Mouse (Mus musculus) cerebellum, adult 11-12 months (tissue): ENCODE data around the gene Ilkap.

Source experiments
- DNase-seq: peaks from one replicate; pipeline ENCODE4 v3.0.0; 2022

The Ilkap gene

DNA sequence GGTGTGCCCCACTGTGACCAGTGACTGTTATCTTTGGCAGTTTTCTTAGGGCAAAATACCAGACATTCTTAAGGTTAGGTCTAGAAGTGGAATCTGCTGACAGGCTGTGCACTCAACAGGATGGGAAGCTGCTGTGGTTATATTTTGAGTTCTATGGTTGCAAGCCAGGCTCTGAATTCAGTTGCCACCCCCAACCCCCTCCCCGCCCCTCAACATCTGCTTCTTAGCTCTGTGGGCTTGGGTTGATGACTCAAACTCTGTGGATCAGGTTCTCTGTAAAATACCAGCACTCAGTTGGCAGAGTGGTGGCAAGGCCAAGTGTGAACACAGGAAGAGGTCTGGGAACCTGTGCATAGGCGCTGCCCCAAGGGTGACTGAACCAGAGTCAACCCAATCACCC lies 46.3 kb downstream of the Ilkap start:
- no peak for DNase-seq

DNA sequence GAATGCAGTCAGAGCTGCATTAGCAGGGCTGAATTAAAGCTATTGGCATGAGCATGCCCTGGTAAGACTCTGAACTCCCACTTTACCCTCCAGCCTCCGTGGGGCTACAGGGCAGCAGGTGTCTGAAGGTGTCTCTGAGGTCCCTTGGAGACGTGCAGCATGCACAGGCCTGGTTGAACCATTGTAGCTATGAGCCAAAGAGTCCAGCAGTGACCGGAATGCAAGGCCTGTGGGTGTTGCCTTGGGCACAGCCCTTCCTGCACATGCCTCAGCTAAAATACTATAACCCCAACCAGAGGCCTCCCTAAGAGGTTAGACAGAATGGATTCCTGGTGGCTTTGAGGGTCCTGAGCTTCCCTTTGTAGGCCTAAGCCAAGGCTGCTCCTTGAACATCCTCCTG lies 47.4 kb downstream of the Ilkap start:
- DNase-seq = no peak

GRCm38 (mm10) chr1:91350841-91351240 lies 47.8 kb downstream of the Ilkap start, which contains the start of gene Klhl30:
Gene Klhl30 (plus strand): TSS chr1:91351016.
- DNase-seq = no peak

DNA sequence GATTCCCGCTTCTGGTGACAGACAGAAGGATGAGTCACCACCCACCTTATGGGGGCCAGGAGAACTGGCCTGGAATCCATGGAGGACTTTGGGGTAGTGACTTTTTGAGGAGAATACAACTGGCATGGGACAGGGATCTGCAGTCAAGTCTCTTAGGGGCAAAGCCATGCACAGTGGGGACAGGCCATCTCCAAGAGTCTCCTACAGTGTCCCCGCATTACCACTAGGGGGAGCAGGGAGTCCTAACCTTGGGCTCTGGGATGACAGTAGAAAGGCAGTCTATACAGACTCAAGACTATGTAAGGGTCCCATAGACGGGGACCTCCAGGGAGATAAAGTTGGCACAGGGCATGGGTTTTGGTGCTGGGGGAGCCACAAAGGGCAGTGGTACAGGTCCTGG lies 51.7 kb downstream of the Ilkap start:
- peak; percentile 36 for DNase-seq

DNA sequence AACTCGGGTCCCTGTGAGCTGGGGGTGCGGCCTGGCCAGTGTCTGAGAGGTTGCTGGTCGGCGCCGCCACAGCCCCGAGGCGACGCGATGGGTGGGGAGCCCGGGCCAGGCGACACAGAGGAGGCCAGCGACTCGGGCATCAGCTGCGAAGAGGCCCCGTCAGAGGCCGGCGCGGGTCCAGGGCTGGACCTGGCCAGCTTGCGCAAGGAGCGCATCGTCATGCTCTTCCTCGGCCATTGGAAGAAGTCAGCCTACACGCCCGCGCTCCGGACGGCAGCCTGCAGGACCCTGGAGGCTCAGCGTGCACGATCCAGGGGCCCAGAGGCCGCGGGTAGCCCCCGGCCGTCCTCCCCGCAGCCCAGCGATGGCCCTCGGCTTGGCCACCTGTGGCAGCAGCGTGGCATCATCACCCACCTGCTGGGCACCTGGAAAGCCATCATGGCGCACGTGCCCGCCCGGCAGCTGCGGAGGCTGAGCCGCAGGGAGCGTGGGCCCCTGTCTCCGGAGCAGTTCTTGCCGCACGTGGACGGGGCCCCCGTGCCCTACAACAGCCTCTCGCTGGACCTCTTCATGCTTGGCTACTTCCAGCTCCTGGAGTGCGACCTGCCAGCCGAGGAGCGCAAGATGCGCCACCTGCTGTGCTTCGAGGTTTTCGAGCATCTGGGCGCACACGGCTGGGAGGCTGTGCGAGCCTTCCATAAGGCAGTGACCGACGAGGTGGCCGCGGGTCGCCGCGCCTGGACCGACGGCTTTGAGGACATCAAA lies 53.5 kb downstream of the Ilkap start:
- no peak for DNase-seq

DNA sequence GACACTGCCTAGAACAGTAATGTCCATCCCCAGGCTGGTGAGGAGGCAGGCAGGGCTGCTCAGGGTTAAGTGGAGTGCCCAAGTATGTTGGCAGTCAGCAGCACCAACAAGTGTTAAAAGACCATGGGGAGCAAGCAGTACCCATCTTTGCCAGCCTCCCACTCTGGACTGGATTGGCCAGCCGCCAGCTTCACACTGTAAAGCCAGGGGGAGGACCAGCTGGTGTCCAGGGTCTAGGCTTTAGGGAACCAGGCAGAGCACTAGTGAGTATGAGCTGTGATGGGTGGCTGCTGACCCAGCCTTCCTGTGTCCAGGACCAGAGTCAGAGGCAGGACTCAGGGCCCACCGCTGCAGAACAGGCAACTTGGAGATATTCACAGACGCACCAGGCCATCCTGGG lies 54.6 kb downstream of the Ilkap start:
- DNase-seq = no peak

DNA sequence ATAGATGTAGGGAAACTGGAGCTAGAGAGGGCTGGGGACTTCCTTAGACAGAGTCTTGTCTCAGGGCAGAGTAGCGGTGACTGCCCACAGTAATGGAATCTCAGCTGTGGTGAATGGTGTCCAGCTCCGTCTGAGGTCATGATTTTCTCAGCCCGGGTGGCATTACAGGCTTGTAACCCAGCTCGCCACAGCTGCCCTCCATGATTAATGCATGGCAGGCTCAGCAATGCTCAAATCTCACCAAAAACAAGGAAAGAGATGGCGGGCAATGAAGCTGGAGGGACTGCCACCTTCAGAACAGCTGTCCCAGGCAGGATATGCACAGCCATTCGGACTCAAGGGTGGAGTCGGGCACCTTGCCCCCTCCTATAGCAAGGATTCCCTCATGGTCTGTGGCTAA lies 61.3 kb downstream of the Ilkap start:
- no peak for DNase-seq

- no peak for DNase-seq
These were observed 65.0 kb downstream of the Ilkap start for GRCm38 (mm10) chr1:91333582-91333981.

- no peak for DNase-seq
These were observed 66.5 kb downstream of the Ilkap start for GRCm38 (mm10) chr1:91332102-91332501.

- no peak for DNase-seq
These were observed 73.0 kb downstream of the Ilkap start for GRCm38 (mm10) chr1:91325488-91326042.

- no peak for DNase-seq
These were observed 74.0 kb downstream of the Ilkap start for GRCm38 (mm10) chr1:91324646-91325045.
